Mouse (Mus musculus) ovary, adult 18-20 months (tissue): ENCODE measurements around the gene Bpifb5.
"Not testable (repeated sequence)": the region's sequence is repeated elsewhere in the genome, so short reads cannot be mapped to it uniquely, and the experiment has no call there.

ENCODE experiments used
- DNase-seq: peaks from one replicate; pipeline ENCODE4 v3.0.0; 2022; ENCODE audit warnings: low spot score, mixed read lengths

The Bpifb5 gene

DNA sequence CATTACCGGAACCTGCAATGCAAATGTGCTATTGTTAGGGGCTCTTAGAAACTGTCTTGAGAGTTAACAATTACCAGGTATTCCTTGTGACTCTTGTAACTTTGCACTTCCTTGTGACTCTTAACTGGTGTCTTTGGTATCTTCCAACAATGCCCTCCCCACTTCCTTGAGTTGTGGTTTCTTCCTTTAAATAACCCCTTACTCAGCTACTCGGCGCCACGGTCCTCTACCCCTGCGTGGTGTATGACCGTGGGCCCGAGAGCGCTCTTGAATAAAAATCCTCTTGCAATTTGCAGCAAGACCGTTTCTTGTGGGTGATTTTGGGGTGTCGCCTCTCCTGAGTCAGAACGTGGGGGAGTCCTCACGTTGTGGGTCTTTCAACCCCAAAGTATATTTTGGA, 19.2 kb downstream of the Bpifb5 start:
- not testable (repeated sequence) for DNase-seq

- DNase-seq = no peak
These were observed 20.0 kb downstream of the Bpifb5 start for GRCm38 (mm10) chr2:154243356-154244036.

- DNase-seq = no peak
These were observed 21.8 kb downstream of the Bpifb5 start for GRCm38 (mm10) chr2:154245322-154245721.

DNA sequence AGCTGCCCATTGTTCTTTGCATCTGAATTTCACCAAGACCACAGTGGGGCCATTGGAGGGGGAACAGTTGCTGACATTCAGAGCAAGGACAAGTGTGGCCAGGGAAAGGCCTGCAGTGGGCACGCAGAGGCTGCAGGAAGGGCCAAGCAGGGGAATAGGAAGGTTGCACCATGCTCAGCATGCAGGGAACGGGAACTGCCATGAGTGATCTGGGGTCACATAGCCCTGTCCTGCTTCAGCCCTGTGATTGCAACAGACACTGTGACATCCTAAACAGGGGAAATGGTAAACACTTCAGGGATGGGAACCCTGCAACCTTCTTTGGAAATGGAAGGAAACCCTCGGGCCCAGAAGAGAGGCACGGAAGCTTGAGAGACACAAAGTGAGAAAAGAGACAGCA, 31.7 kb downstream of the Bpifb5 start:
- DNase-seq = not testable (repeated sequence)

- no peak for DNase-seq
These were observed 32.2 kb downstream of the Bpifb5 start for GRCm38 (mm10) chr2:154255770-154256169.

- DNase-seq = not testable (repeated sequence)
These were observed 34.0 kb downstream of the Bpifb5 start, which contains the start of gene Bpifb9a for GRCm38 (mm10) chr2:154257554-154257953. Gene Bpifb9a, plus strand, starts transcription at chr2:154257854.

DNA sequence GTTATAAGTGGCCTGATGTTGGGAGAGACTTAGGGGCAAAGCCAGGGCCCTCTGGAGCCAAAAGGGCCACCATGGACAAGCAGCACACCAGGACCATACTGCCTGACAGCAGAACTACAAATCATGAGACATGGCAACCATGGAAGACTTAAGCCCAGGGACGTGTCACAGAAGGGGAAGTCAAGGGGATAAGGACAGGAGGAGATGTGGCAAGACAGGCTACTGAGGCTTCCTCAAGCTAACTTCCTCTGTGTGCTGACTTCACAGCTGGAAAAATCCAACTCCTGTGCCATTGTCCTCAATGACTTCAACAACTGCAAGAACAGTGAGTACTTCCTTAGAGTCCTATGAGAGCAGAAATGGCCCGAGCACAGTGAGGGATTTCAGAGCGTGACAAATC, 40.9 kb downstream of the Bpifb5 start:
- DNase-seq = not testable (repeated sequence)
